Mouse (Mus musculus) cerebral cortex, adult 2 months (tissue): ENCODE measurements around the gene Gm47996.

Experiments used
- WGBS: fragments of 180-500 bp; shearing (Covaris S2); methylation state at CpG from one replicate; pipeline ENCODE4 v1.1.7; 2018; 5-methylcytosine and 5-hydroxymethylcytosine counted together

Gm47996 gene

DNA sequence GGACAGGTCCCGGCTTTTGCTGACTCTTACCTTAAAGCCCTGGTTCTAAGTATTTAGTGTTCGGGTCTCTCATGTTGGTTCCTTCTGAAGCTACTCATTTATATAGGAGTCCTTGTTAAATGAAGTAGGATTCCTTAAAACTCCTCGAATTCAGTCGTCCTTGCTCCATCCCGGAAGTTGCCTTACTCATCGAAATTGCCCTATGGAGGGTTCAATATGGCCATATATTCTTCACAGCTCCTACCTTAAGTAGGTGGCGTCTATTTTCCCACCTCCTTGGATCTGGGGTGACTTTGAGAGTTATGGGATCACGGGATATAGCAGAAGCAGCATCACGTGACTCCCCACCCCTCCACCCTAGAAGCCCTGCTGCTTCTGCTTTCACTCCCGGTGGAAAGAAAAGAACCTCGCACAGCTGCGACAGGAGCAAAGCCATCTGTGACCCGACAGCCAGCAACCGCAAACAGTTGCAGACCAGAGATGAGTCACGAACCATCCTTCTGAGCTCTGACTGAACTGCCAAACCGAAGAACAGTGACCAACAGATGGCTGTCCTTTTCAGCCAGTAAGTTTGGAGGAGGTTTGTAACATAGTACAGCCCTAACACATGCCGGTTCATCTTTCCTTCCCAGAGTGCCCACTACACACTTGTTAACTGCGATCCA is 40.7 kb downstream of the Gm47996 start:
- 42% methylated on average over 18 of the region's 18 CpGs for WGBS

DNA sequence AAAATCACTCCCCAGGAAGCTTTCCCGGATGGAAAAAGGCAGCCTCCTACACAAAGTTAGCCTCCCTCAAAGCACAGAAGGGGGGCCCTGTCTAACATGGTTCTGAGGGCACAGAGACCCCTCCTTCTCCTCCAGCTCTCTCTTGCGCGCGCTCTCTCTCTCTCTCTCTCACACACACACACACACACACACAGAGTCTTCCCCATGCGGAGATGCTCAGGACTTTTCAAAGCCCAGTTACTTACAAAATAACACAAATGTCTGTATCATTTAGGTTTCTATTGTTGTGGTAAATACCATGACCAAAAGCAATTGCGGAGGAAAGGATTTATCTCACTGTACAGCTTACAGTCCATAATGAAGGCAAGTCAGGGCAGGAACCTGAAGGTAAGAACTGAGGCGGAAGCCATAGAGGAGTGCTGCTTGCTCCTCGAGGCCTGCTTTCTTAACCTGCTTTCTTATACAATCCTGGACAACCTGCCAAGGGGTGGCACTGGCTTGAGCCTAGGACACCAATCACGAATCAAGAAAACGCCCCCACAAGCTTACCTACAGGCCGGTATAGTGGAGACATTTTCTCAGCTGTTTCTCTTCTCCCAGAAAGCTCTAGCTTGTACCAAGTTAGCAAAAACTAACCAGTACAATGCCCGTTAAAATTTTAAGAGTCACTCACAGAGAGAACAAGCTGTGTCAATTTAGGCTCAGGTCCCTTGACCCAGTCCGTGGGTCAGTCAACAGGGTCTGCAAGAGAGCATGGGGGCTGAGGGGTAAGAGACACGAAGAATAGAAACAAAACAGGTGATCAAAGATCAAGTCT is 41.5 kb downstream of the Gm47996 start:
- WGBS, result 74% methylated on average over 14 of the region's 14 CpGs

DNA sequence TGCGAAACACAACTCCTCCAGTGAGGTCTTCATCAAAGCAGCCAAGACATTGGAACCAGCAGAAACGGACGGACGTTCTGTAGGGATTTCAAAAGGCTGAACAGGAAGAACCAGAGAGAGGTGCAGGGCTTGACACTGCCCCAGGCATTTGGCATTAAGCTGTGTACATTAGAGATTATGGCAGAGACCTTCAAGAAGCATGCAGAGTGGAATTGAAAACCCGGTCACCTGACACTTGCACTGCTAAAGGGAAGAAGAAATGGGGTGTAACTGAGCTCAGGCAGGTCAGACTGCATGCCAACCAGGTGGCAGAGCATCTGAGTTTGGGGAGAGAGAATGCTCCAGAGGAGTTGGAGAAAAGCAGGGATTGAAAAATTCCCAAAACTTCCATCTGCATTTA is 45.5 kb downstream of the Gm47996 start:
- WGBS, result 80% methylated on average over 5 of the region's 5 CpGs

DNA sequence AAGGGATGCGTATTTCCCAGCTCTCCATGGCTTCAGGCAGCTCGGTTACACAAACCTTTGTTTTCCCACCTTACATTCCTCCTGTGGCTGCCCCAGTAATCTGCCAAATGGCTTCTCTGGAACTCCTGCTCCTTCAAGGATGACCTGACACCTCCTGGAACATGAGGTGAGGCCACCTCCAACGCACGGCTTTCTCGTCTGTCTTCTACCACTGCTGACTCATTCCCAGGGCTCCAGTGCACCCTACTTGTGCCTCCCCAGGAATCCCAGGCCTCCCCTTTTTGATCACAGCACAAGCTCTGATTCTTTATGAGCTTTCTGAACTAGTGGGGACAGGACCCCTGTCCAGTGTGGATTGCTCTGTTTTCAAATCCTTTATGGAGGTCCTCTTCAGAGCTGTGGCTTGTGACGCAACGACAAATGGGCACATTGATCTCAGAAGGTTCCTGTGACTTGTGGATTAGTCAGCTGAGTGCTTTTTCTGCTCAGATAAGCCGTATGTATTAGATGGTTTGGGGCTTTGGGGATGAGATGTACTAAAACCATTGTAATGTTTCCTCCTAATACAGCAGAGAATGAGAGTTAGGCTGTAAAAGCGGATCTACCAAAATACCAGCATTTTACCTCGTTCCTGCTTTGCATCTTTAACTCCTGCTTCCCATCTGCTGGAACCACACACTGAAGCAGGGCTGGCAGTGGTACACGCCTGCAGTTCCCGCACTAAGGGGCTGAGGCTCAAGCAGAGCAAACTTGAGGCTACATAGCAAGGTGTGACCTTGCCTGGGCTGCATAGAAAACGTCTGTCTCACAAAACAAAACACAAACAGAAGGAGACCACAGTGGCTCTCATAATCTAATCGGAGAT is 48.4 kb downstream of the Gm47996 start:
- 65% methylated on average over 14 of the region's 14 CpGs for WGBS

DNA sequence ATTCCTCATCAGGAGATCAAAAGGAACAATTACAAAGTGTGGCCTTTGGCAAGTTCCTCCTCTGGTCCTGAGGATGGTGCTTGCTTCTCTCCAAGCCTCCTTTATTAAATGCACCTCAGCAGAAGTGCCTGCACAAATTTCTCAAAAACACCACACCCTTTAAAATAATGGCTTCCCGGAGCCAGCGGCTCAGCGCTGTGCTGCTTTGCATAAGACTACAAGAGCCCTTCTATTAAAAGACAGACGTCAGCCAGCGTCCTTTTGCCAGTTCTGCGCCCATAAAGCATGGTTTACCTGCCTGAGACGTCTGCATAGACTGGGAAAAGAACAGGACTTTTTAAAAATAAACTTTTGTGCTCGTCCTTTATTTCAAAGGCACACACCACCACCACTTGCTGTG is 49.1 kb downstream of the Gm47996 start:
- 45% methylated on average over 8 of the region's 8 CpGs for WGBS
